Mouse (Mus musculus): ENCODE measurements at regions not wholly inside any gene's neighbourhood (a gene's known extent, or its start where the extent isn't known, plus 50 kb on each side); places are given as distances from the start of the nearest gene placed in this dataset.

GRCm38 (mm10) chr13:28432017-28432416, 174.7 kb downstream of the Gm11361 start:
- Histone ChIP-seq H3K9me3 (no peaks in the 10 kb centered on the region), H3K27me3 (no peaks in the 10 kb centered on the region), H3K27ac (no peak overlapping the region), H3K9ac (no peak overlapping the region), H3K4me2 (no peak overlapping the region), H3K4me1 (no peaks in the 10 kb centered on the region), H3K36me3 (no peaks in the 10 kb centered on the region), H3K4me3 (no peak overlapping the region)
- ATAC-seq (ENCODE audit: borderline replicate concordance, extremely low read depth, low FRiP score, low TSS enrichment) = no peak
- 80% methylated on average over 2 of the region's 2 CpGs for WGBS

- no peak overlapping the region for H3K9ac ChIP-seq
- peaks cover 12% of the 10 kb centered on the region; the same call in 1 of the 2 replicates for H3K4me1 ChIP-seq
- no peaks in the 10 kb centered on the region for H3K36me3 ChIP-seq
- ATAC-seq (ENCODE audit: borderline replicate concordance, extremely low read depth, low FRiP score, low TSS enrichment) = no peak
- H3K4me3 ChIP-seq = no peak overlapping the region
- no peaks in the 10 kb centered on the region for H3K27me3 ChIP-seq
- H3K4me2 ChIP-seq = no peak overlapping the region
- WGBS = 75% methylated on average over 4 of the region's 4 CpGs
- no peaks in the 10 kb centered on the region for H3K9me3 ChIP-seq
- no peak overlapping the region for H3K27ac ChIP-seq
These were observed 168.8 kb downstream of the Gm11361 start for GRCm38 (mm10) chr13:28426085-28426484.

GRCm38 (mm10) chr13:28425116-28425515, 167.8 kb downstream of the Gm11361 start:
- WGBS = 61% methylated on average over 3 of the region's 3 CpGs
- no peak for ATAC-seq (ENCODE audit: borderline replicate concordance, extremely low read depth, low FRiP score, low TSS enrichment)
- H3K9ac ChIP-seq = no peak overlapping the region

GRCm38 (mm10) chr13:28424446-28425059, 167.2 kb downstream of the Gm11361 start:
- 11% methylated on average over 8 of the region's 8 CpGs for WGBS
- H3K9me3 ChIP-seq = no peaks in the 10 kb centered on the region
- no peak overlapping the region for H3K4me2 ChIP-seq
- H3K4me3 ChIP-seq = no peak overlapping the region
- no peak for ATAC-seq (ENCODE audit: borderline replicate concordance, extremely low read depth, low FRiP score, low TSS enrichment)
- no peaks in the 10 kb centered on the region for H3K36me3 ChIP-seq
- H3K9ac ChIP-seq = no peak overlapping the region
- H3K27ac ChIP-seq = peak overlapping the region; percentile 20
- H3K4me1 ChIP-seq = peaks cover 22% of the 10 kb centered on the region
- H3K27me3 ChIP-seq = no peaks in the 10 kb centered on the region

More at GRCm38 (mm10) chr13:28425116-28425515, 167.8 kb downstream of the Gm11361 start:
- Histone ChIP-seq H3K27ac (no peak overlapping the region), H3K9me3 (no peaks in the 10 kb centered on the region), H3K36me3 (no peaks in the 10 kb centered on the region), H3K27me3 (no peaks in the 10 kb centered on the region), H3K4me2 (no peak overlapping the region), H3K4me3 (no peak overlapping the region), H3K4me1 (peaks cover 16% of the 10 kb centered on the region; the same call in 1 of the 2 replicates)

- ATAC-seq (ENCODE audit: borderline replicate concordance, extremely low read depth, low FRiP score, low TSS enrichment) = no peak
- H3K4me3 ChIP-seq = no peak overlapping the region
- peaks cover 54% of the 10 kb centered on the region for H3K4me1 ChIP-seq
- no peak overlapping the region for H3K4me2 ChIP-seq
- H3K9ac ChIP-seq = no peak overlapping the region
- no peaks in the 10 kb centered on the region for H3K9me3 ChIP-seq
- no peaks in the 10 kb centered on the region for H3K36me3 ChIP-seq
- WGBS = 63% methylated on average over 3 of the region's 3 CpGs
- no peak overlapping the region for H3K27ac ChIP-seq
- H3K27me3 ChIP-seq = no peaks in the 10 kb centered on the region
These were observed 164.0 kb downstream of the Gm11361 start for GRCm38 (mm10) chr13:28421309-28421708.

GRCm38 (mm10) chr13:28420636-28421035, 163.3 kb downstream of the Gm11361 start:
- Histone ChIP-seq H3K36me3 (no peaks in the 10 kb centered on the region), H3K9ac (no peak overlapping the region), H3K4me2 (no peak overlapping the region), H3K9me3 (no peaks in the 10 kb centered on the region), H3K4me1 (peaks cover 60% of the 10 kb centered on the region), H3K4me3 (no peak overlapping the region), H3K27me3 (no peaks in the 10 kb centered on the region), H3K27ac (no peak overlapping the region)
- ATAC-seq (ENCODE audit: borderline replicate concordance, extremely low read depth, low FRiP score, low TSS enrichment) = no peak
- WGBS = 77% methylated on average over 3 of the region's 3 CpGs

GRCm38 (mm10) chr13:28419950-28420381, 162.6 kb downstream of the Gm11361 start:
- Histone ChIP-seq H3K4me3 (peak overlapping the region; percentile 19; the same call in 1 of the 2 replicates), H3K4me1 (peaks cover 60% of the 10 kb centered on the region), H3K4me2 (peak overlapping the region; percentile 51), H3K9me3 (no peaks in the 10 kb centered on the region), H3K36me3 (no peaks in the 10 kb centered on the region), H3K9ac (no peak overlapping the region), H3K27ac (peak overlapping the region; percentile 97; the same call in 1 of the 2 replicates), H3K27me3 (no peaks in the 10 kb centered on the region)
- no peak for ATAC-seq (ENCODE audit: borderline replicate concordance, extremely low read depth, low FRiP score, low TSS enrichment)
- WGBS = 44% methylated on average over 16 of the region's 16 CpGs

- H3K27me3 ChIP-seq = no peaks in the 10 kb centered on the region
- peak overlapping the region; percentile 97 for H3K27ac ChIP-seq
- 0 out of 2 replicates have a peak overlapping the region, but pooled peaks have one; percentile 22 for H3K9ac ChIP-seq
- no peak for ATAC-seq (ENCODE audit: borderline replicate concordance, extremely low read depth, low FRiP score, low TSS enrichment)
- H3K4me3 ChIP-seq = 0 out of 2 replicates have a peak overlapping the region, but pooled peaks have one; percentile 27
- peak overlapping the region; percentile 52 for H3K4me2 ChIP-seq
- H3K4me1 ChIP-seq = peaks cover 58% of the 10 kb centered on the region
- 81% methylated on average over 17 of the region's 17 CpGs for WGBS
- no peaks in the 10 kb centered on the region for H3K9me3 ChIP-seq
- no peaks in the 10 kb centered on the region for H3K36me3 ChIP-seq
These were observed 161.8 kb downstream of the Gm11361 start for GRCm38 (mm10) chr13:28418936-28419681.

- H3K27me3 ChIP-seq = no peaks in the 10 kb centered on the region
- no peaks in the 10 kb centered on the region for H3K9me3 ChIP-seq
- peak overlapping the region; percentile 52 for H3K4me2 ChIP-seq
- WGBS = 3% methylated on average over 11 of the region's 11 CpGs
- peaks cover 53% of the 10 kb centered on the region for H3K4me1 ChIP-seq
- H3K4me3 ChIP-seq = peak overlapping the region; percentile 27
- H3K27ac ChIP-seq = peak overlapping the region; percentile 97
- ATAC-seq (ENCODE audit: borderline replicate concordance, extremely low read depth, low FRiP score, low TSS enrichment) = peak; percentile 92
- no peaks in the 10 kb centered on the region for H3K36me3 ChIP-seq
- peak overlapping the region; percentile 22; the same call in 1 of the 2 replicates for H3K9ac ChIP-seq
These were observed 160.9 kb downstream of the Gm11361 start for GRCm38 (mm10) chr13:28417929-28418881.

- Histone ChIP-seq H3K9ac (peak overlapping the region; percentile 22; the same call in 1 of the 2 replicates), H3K4me2 (peak overlapping the region; percentile 52), H3K27me3 (no peaks in the 10 kb centered on the region), H3K4me1 (peaks cover 53% of the 10 kb centered on the region), H3K36me3 (no peaks in the 10 kb centered on the region), H3K27ac (peak overlapping the region; percentile 97), H3K9me3 (no peaks in the 10 kb centered on the region), H3K4me3 (peak overlapping the region; percentile 27)
- WGBS = 2% methylated on average over 7 of the region's 7 CpGs
- ATAC-seq (ENCODE audit: borderline replicate concordance, extremely low read depth, low FRiP score, low TSS enrichment) = peak; percentile 81
These were observed 160.2 kb downstream of the Gm11361 start for GRCm38 (mm10) chr13:28417431-28417928.

GRCm38 (mm10) chr13:28416887-28417286, 159.6 kb downstream of the Gm11361 start:
- Histone ChIP-seq H3K27me3 (no peaks in the 10 kb centered on the region), H3K36me3 (no peaks in the 10 kb centered on the region), H3K4me2 (peak overlapping the region; percentile 52), H3K9ac (0 out of 2 replicates have a peak overlapping the region, but pooled peaks have one; percentile 22), H3K4me3 (peak overlapping the region; percentile 27; the same call in 1 of the 2 replicates), H3K9me3 (no peaks in the 10 kb centered on the region), H3K27ac (peak overlapping the region; percentile 97), H3K4me1 (peaks cover 53% of the 10 kb centered on the region)
- ATAC-seq (ENCODE audit: borderline replicate concordance, extremely low read depth, low FRiP score, low TSS enrichment) = no peak
- WGBS = 25% methylated on average over 8 of the region's 8 CpGs
